In genomic region chr11:19737331-19737730, GRCm38 (mm10) we compare ENCODE assay signal across 11 mouse cellular contexts.
A peak's percentile ranks its signal among the peaks of the same experiment; 100 is the strongest.
DNase-seq lines count a peak whose midpoint lies in the region; ATAC-seq and TF ChIP-seq lines count a peak whose summit lies in the region.
"Had no signal": no experiment of that assay in that cellular context is flagged by ENCODE, and none has a peak within 500 bp of the region (broad histone marks: within the 10 kb centered on the region; RNA-seq: fewer than 3 reads in every experiment).

No protein-coding gene starts in this region.

- no peak for TF ChIP-seq CTCF in stomach, postnatal 0 days (IDR thresholded peaks at IDR 0.05; ENCODE audit: low read depth)

- peaks cover 12% of the 10 kb centered on the region for H3K4me1 ChIP-seq in embryonic facial prominence, embryonic 14.5 days (ENCODE audit: control insufficient read depth, insufficient read depth, low read length)
- peaks cover 25% of the 10 kb centered on the region for H3K4me1 ChIP-seq in embryonic facial prominence, embryonic 10.5 days
- H3K4me1 ChIP-seq in midbrain, embryonic 11.5 days (ENCODE audit: control insufficient read depth, insufficient read depth, low read length): no peaks in the 10 kb centered on the region
- no peaks in the 10 kb centered on the region for H3K4me1 ChIP-seq in midbrain, embryonic 15.5 days
- H3K4me1 ChIP-seq in limb, embryonic 11.5 days (ENCODE audit: control insufficient read depth, insufficient read depth, low read length): peaks cover 27% of the 10 kb centered on the region
- 0 out of 2 replicates have a peak, but pooled peaks cover 2% of the 10 kb centered on the region for H3K4me1 ChIP-seq in stomach, postnatal 0 days (replicated peaks; ENCODE audit: control insufficient read depth, insufficient read depth)

- H3K4me3 ChIP-seq in embryonic facial prominence, embryonic 14.5 days (ENCODE audit: low read depth, low read length): no peak overlapping the region
- H3K4me3 ChIP-seq in embryonic facial prominence, embryonic 10.5 days: no peak overlapping the region
- no peak overlapping the region for H3K4me3 ChIP-seq in midbrain, embryonic 11.5 days (ENCODE audit: low read depth, low read length)
- no peak overlapping the region for H3K4me3 ChIP-seq in midbrain, embryonic 15.5 days
- H3K4me3 ChIP-seq in limb, embryonic 11.5 days (ENCODE audit: low read depth, low read length): no peak overlapping the region
- H3K4me3 ChIP-seq in stomach, postnatal 0 days (ENCODE audit: low read depth, low read length): no peak overlapping the region
- H3K4me3 ChIP-seq: limb, embryonic 12.5 days had no signal

- 47% methylated on average over 5 of the region's 5 CpGs for WGBS in embryonic facial prominence, embryonic 14.5 days
- whole genome bisulfite sequencing in embryonic facial prominence, embryonic 10.5 days: 78% methylated on average over 5 of the region's 5 CpGs
- WGBS in midbrain, embryonic 11.5 days: 86% methylated on average over 5 of the region's 5 CpGs
- 77% methylated on average over 5 of the region's 5 CpGs for WGBS in midbrain, embryonic 15.5 days
- WGBS in limb, embryonic 11.5 days: 18% methylated on average over 5 of the region's 5 CpGs
- WGBS in stomach, postnatal 0 days: 27% methylated on average over 5 of the region's 5 CpGs

- no peak for TF ChIP-seq EP300 in stomach, postnatal 0 days (optimal IDR thresholded peaks at IDR 0.05)

- peak; percentile 56 for DNase-seq in embryonic facial prominence, embryonic 14.5 days (ENCODE audit: low spot score)
- no peak for DNase-seq in embryonic facial prominence, embryonic 10.5 days (ENCODE audit: low spot score)
- peak; percentile 67 for DNase-seq in midbrain, embryonic 11.5 days (ENCODE audit: low spot score, missing footprints)
- no peak for DNase-seq in limb, embryonic 11.5 days (ENCODE audit: low spot score)
- DNase-seq in stomach, postnatal 0 days (ENCODE audit: low spot score): no peak
- DNase-seq in cerebellum, postnatal 14 days: no peak
- DNase-seq in MN1 (ENCODE audit: low spot score): no peak
- DNase-seq: right cerebral cortex, postnatal 14 days had no signal

- 0 out of 2 replicates have a peak, but pooled peaks cover 6% of the 10 kb centered on the region for H3K9me3 ChIP-seq in embryonic facial prominence, embryonic 14.5 days (ENCODE audit: control insufficient read depth, low read length)
- peaks cover 3% of the 10 kb centered on the region; the same call in 1 of the 2 replicates for H3K9me3 ChIP-seq in embryonic facial prominence, embryonic 10.5 days
- no peaks in the 10 kb centered on the region for H3K9me3 ChIP-seq in midbrain, embryonic 11.5 days (ENCODE audit: control insufficient read depth, low read length)
- no peaks in the 10 kb centered on the region for H3K9me3 ChIP-seq in midbrain, embryonic 15.5 days
- no peaks in the 10 kb centered on the region; the same call in 1 of the 2 replicates for H3K9me3 ChIP-seq in limb, embryonic 11.5 days (ENCODE audit: control insufficient read depth, low read length)
- no peaks in the 10 kb centered on the region for H3K9me3 ChIP-seq in stomach, postnatal 0 days (ENCODE audit: control insufficient read depth, low read length)
- H3K9me3 ChIP-seq: limb, embryonic 12.5 days had no signal

- no peaks in the 10 kb centered on the region for H3K27me3 ChIP-seq in embryonic facial prominence, embryonic 14.5 days (replicated peaks; ENCODE audit: control insufficient read depth, insufficient read depth, low read length)
- no peaks in the 10 kb centered on the region for H3K27me3 ChIP-seq in embryonic facial prominence, embryonic 10.5 days (replicated peaks; ENCODE audit: low read depth, poor library complexity, severe bottlenecking)
- no peaks in the 10 kb centered on the region for H3K27me3 ChIP-seq in midbrain, embryonic 11.5 days (ENCODE audit: control insufficient read depth, insufficient read depth, low read length)
- no peaks in the 10 kb centered on the region for H3K27me3 ChIP-seq in midbrain, embryonic 15.5 days (replicated peaks)
- no peaks in the 10 kb centered on the region for H3K27me3 ChIP-seq in limb, embryonic 11.5 days (ENCODE audit: control insufficient read depth, insufficient read depth, low read length)
- no peaks in the 10 kb centered on the region for H3K27me3 ChIP-seq in stomach, postnatal 0 days (ENCODE audit: control insufficient read depth, insufficient read depth, low read length)

- no peak overlapping the region for H3K9ac ChIP-seq in embryonic facial prominence, embryonic 14.5 days (ENCODE audit: low read depth, low read length)
- H3K9ac ChIP-seq in midbrain, embryonic 11.5 days (ENCODE audit: low read length): no peak overlapping the region
- H3K9ac ChIP-seq in midbrain, embryonic 15.5 days: no peak overlapping the region
- H3K9ac ChIP-seq in limb, embryonic 11.5 days (ENCODE audit: low read length): no peak overlapping the region
- no peak overlapping the region for H3K9ac ChIP-seq in stomach, postnatal 0 days (ENCODE audit: low read length)
- H3K9ac ChIP-seq: limb, embryonic 12.5 days had no signal

- ATAC-seq in embryonic facial prominence, embryonic 14.5 days (ENCODE audit: low read depth): no peak
- ATAC-seq in midbrain, embryonic 11.5 days (ENCODE audit: low FRiP score): no peak
- no peak for ATAC-seq in midbrain, embryonic 15.5 days (replicated peaks)
- ATAC-seq in limb, embryonic 11.5 days (ENCODE audit: insufficient number of reproducible peaks, low FRiP score, low TSS enrichment, low read depth): peak; percentile 48; the same call in 1 of the 2 replicates
- peak; percentile 47; the same call in 1 of the 2 replicates for ATAC-seq in stomach, postnatal 0 days (ENCODE audit: low FRiP score, low TSS enrichment)
- ATAC-seq: intestine, postnatal 0 days had no signal

- H3K27ac ChIP-seq in embryonic facial prominence, embryonic 14.5 days (replicated peaks; ENCODE audit: low read depth, low read length): no peak overlapping the region
- H3K27ac ChIP-seq in embryonic facial prominence, embryonic 10.5 days (replicated peaks): no peak overlapping the region
- no peak overlapping the region for H3K27ac ChIP-seq in midbrain, embryonic 11.5 days (ENCODE audit: low read depth, low read length)
- no peak overlapping the region for H3K27ac ChIP-seq in midbrain, embryonic 15.5 days
- H3K27ac ChIP-seq in limb, embryonic 11.5 days (replicated peaks; ENCODE audit: low read depth, low read length): no peak overlapping the region
- peak overlapping the region; percentile 8 for H3K27ac ChIP-seq in stomach, postnatal 0 days (replicated peaks)

- H3K4me2 ChIP-seq in embryonic facial prominence, embryonic 14.5 days (ENCODE audit: low read depth, low read length): no peak overlapping the region
- H3K4me2 ChIP-seq in midbrain, embryonic 11.5 days: no peak overlapping the region
- no peak overlapping the region for H3K4me2 ChIP-seq in midbrain, embryonic 15.5 days
- H3K4me2 ChIP-seq in limb, embryonic 11.5 days (ENCODE audit: low read depth, severe bottlenecking): no peak overlapping the region
- no peak overlapping the region for H3K4me2 ChIP-seq in stomach, postnatal 0 days (replicated peaks; ENCODE audit: low read depth)
- H3K4me2 ChIP-seq: limb, embryonic 12.5 days had no signal

- no peaks in the 10 kb centered on the region for H3K36me3 ChIP-seq in embryonic facial prominence, embryonic 14.5 days (ENCODE audit: control insufficient read depth, insufficient read depth, low read length)
- no peaks in the 10 kb centered on the region for H3K36me3 ChIP-seq in embryonic facial prominence, embryonic 10.5 days (replicated peaks)
- no peaks in the 10 kb centered on the region for H3K36me3 ChIP-seq in midbrain, embryonic 11.5 days (ENCODE audit: control insufficient read depth, insufficient read depth, low read length)
- H3K36me3 ChIP-seq in midbrain, embryonic 15.5 days (replicated peaks): no peaks in the 10 kb centered on the region
- no peaks in the 10 kb centered on the region for H3K36me3 ChIP-seq in limb, embryonic 11.5 days (ENCODE audit: control insufficient read depth, insufficient read depth, low read length)
- H3K36me3 ChIP-seq in stomach, postnatal 0 days (ENCODE audit: control insufficient read depth, insufficient read depth, low read length): no peaks in the 10 kb centered on the region
- H3K36me3 ChIP-seq: limb, embryonic 12.5 days had no signal

Comparison
In these comparisons a context has a peak if more than half of its experiments do, and no peak if none do; other contexts are left out.
1. DNase-seq: peak in embryonic facial prominence, embryonic 14.5 days (single experiment) and midbrain, embryonic 11.5 days (single experiment); none in embryonic facial prominence, embryonic 10.5 days (single experiment), limb, embryonic 11.5 days (single experiment), stomach, postnatal 0 days (single experiment), cerebellum, postnatal 14 days (0 of 2) and MN1 (single experiment).
2. ATAC-seq: peak in limb, embryonic 11.5 days (single experiment) and stomach, postnatal 0 days (single experiment); none in embryonic facial prominence, embryonic 14.5 days (single experiment), midbrain, embryonic 11.5 days (single experiment) and midbrain, embryonic 15.5 days (single experiment).